Mouse (Mus musculus): ENCODE results near the gene Spop. TPM values are rescaled to one million over a fixed set of nuclear protein-coding genes. Genes with fewer than 3 reads are reported as not detected.
"Not testable (repeated sequence)": the region's sequence is repeated elsewhere in the genome, so short reads cannot be mapped to it uniquely, and the experiment has no call there.

Gene Spop
- polyA plus RNA-seq, 1 experiment = 38.5 TPM

DNA sequence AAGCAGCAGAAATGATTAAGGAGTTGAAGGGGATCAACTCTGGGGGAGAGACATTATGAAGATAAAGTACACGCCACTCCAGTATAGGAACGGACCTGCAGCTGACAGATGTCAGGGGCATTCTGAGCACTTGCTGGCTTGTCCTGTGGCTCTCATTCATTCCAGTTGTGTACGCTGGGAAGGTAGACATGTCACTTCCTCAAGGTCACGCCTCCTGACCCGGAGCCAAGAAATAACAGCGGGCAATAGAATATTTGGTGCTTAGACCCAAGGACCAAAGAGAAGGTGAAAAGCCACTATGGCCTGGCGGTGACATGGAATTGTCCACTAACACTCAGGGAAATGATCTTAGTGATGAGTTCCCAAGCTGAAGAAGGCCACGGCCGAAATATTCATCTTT, 82.0 kb downstream of the Spop start:
- no peaks in the 10 kb centered on the region; the same call in 1 of the 2 replicates for H3K9me3 ChIP-seq (replicated peaks; ENCODE audit: control insufficient read depth, insufficient read depth, low read length, poor library complexity, severe bottlenecking)
- no peak overlapping the region for H3K4me3 ChIP-seq (ENCODE audit: low read depth, low read length)
- H3K27ac ChIP-seq (ENCODE audit: insufficient read depth, low read length) = no peak overlapping the region
- no peak for TF ChIP-seq CTCF (IDR thresholded peaks at IDR 0.05; ENCODE audit: low read depth, low read length)
- no peak for TF ChIP-seq POLR2A (IDR thresholded peaks at IDR 0.05; ENCODE audit: insufficient read depth, low read length)
- no peak for TF ChIP-seq EP300 (IDR thresholded peaks at IDR 0.05; ENCODE audit: insufficient read depth, low read depth, low read length)
- no peak overlapping the region for H3K9ac ChIP-seq (ENCODE audit: low read depth, poor library complexity, severe bottlenecking)
- peaks cover 2% of the 10 kb centered on the region; the same call in 1 of the 2 replicates for H3K36me3 ChIP-seq (ENCODE audit: control insufficient read depth, insufficient read depth, low read length, poor library complexity, severe bottlenecking)
- no peaks in the 10 kb centered on the region for H3K4me1 ChIP-seq (ENCODE audit: control insufficient read depth, insufficient read depth, low read length)
- H3K27me3 ChIP-seq (ENCODE audit: control insufficient read depth, insufficient read depth, low read length, poor library complexity, severe bottlenecking) = no peaks in the 10 kb centered on the region

DNA sequence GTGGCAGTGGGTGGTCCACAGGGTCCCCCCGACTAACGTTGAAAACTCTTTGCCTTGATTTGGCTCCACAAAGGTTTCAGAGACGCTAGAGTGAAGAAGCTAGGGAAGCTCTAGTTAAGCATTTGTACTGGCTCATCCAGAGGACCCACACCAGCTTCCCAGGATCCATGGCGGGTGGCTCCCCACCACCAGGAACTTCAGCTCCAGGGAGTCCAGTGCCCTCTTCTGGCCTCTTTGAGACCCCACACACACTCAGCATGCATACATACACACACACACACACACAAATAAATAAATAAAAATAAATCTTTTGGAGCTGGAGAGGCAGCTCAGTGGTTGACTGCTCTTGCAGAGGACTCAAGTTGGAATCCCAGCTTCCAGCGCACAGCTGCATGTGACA, 84.0 kb downstream of the Spop start:
- TF ChIP-seq EP300 (IDR thresholded peaks at IDR 0.05; ENCODE audit: insufficient read depth, low read depth, low read length) (no peak), CTCF (IDR thresholded peaks at IDR 0.05; ENCODE audit: low read depth, low read length) (peak; percentile 21), POLR2A (IDR thresholded peaks at IDR 0.05; ENCODE audit: insufficient read depth, low read length) (no peak)
- no peak overlapping the region for H3K9ac ChIP-seq (ENCODE audit: low read depth, poor library complexity, severe bottlenecking)
- no peaks in the 10 kb centered on the region; the same call in 1 of the 2 replicates for H3K9me3 ChIP-seq (replicated peaks; ENCODE audit: control insufficient read depth, insufficient read depth, low read length, poor library complexity, severe bottlenecking)

GRCm38 (mm10) chr11:95500412-95500811, 86.5 kb downstream of the Spop start:
- H3K9ac ChIP-seq (ENCODE audit: low read depth, poor library complexity, severe bottlenecking) = no peak overlapping the region
- no peaks in the 10 kb centered on the region for H3K36me3 ChIP-seq (ENCODE audit: control insufficient read depth, insufficient read depth, low read length, poor library complexity, severe bottlenecking)
- no peak overlapping the region for H3K4me3 ChIP-seq (ENCODE audit: low read depth, low read length)
- no peaks in the 10 kb centered on the region for H3K27me3 ChIP-seq (ENCODE audit: control insufficient read depth, insufficient read depth, low read length, poor library complexity, severe bottlenecking)
- TF ChIP-seq CTCF (IDR thresholded peaks at IDR 0.05; ENCODE audit: low read depth, low read length) (no peak), POLR2A (IDR thresholded peaks at IDR 0.05; ENCODE audit: insufficient read depth, low read length) (no peak), EP300 (IDR thresholded peaks at IDR 0.05; ENCODE audit: insufficient read depth, low read depth, low read length) (no peak)
- H3K27ac ChIP-seq (ENCODE audit: insufficient read depth, low read length) = no peak overlapping the region
- no peaks in the 10 kb centered on the region for H3K4me1 ChIP-seq (ENCODE audit: control insufficient read depth, insufficient read depth, low read length)
- H3K9me3 ChIP-seq (replicated peaks; ENCODE audit: control insufficient read depth, insufficient read depth, low read length, poor library complexity, severe bottlenecking) = no peaks in the 10 kb centered on the region; the same call in 1 of the 2 replicates

More for the DNA sequence above, 84.0 kb downstream of the Spop start:
- Histone ChIP-seq H3K36me3 (ENCODE audit: control insufficient read depth, insufficient read depth, low read length, poor library complexity, severe bottlenecking) (no peaks in the 10 kb centered on the region), H3K4me3 (ENCODE audit: low read depth, low read length) (no peak overlapping the region), H3K4me1 (ENCODE audit: control insufficient read depth, insufficient read depth, low read length) (no peaks in the 10 kb centered on the region), H3K27ac (ENCODE audit: insufficient read depth, low read length) (no peak overlapping the region), H3K27me3 (ENCODE audit: control insufficient read depth, insufficient read depth, low read length, poor library complexity, severe bottlenecking) (no peaks in the 10 kb centered on the region)

DNA sequence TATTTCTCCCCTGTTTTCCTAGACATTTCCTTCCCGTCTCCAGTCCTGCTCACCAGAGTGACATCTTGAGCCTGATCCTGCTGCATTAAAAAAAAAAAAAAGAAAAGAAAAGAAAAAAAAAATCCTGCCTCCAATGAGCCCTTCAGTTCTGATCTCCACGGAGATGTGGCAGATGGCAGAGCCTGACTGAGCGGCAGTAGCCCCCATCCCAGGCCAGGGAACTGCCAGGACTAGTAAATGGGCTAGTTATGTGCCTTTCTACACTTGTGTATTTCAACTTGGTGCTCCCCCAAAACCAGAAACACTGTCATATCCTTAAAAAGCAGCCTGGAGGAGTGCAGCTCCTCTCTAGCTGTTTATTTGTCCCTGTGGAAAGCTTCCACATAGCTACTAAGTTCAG, 87.0 kb downstream of the Spop start:
- no peaks in the 10 kb centered on the region for H3K36me3 ChIP-seq (ENCODE audit: control insufficient read depth, insufficient read depth, low read length, poor library complexity, severe bottlenecking)
- no peaks in the 10 kb centered on the region; the same call in 1 of the 2 replicates for H3K9me3 ChIP-seq (replicated peaks; ENCODE audit: control insufficient read depth, insufficient read depth, low read length, poor library complexity, severe bottlenecking)
- H3K27ac ChIP-seq (ENCODE audit: insufficient read depth, low read length) = no peak overlapping the region
- no peak for TF ChIP-seq EP300 (IDR thresholded peaks at IDR 0.05; ENCODE audit: insufficient read depth, low read depth, low read length)
- no peak for TF ChIP-seq CTCF (IDR thresholded peaks at IDR 0.05; ENCODE audit: low read depth, low read length)
- no peak for TF ChIP-seq POLR2A (IDR thresholded peaks at IDR 0.05; ENCODE audit: insufficient read depth, low read length)
- H3K4me1 ChIP-seq (ENCODE audit: control insufficient read depth, insufficient read depth, low read length) = no peaks in the 10 kb centered on the region
- H3K27me3 ChIP-seq (ENCODE audit: control insufficient read depth, insufficient read depth, low read length, poor library complexity, severe bottlenecking) = no peaks in the 10 kb centered on the region
- H3K4me3 ChIP-seq (ENCODE audit: low read depth, low read length) = no peak overlapping the region
- H3K9ac ChIP-seq (ENCODE audit: low read depth, poor library complexity, severe bottlenecking) = no peak overlapping the region

DNA sequence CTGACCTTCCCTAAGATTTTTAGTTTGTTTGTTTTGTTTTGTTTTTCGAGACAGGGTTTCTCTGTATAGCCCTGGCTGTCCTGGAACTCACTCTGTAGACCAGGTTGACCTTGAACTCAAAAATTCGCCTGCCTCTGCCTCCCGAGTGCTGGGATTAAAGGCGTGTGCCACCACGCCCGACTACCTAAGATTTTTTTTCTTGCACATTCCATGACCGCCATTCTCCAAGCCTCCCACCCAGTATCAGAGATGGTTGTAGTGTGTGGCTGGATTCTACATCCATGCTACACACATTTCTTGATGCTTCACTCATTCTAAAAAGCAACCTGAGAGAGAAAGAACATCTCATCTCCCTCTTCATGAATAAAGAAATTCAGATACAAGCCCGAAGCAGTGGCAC, 87.9 kb downstream of the Spop start:
- not testable (repeated sequence) for H3K36me3 ChIP-seq (ENCODE audit: control insufficient read depth, insufficient read depth, low read length, poor library complexity, severe bottlenecking); H3K27me3 ChIP-seq (ENCODE audit: control insufficient read depth, insufficient read depth, low read length, poor library complexity, severe bottlenecking); H3K9me3 ChIP-seq (replicated peaks; ENCODE audit: control insufficient read depth, insufficient read depth, low read length, poor library complexity, severe bottlenecking); H3K27ac ChIP-seq (ENCODE audit: insufficient read depth, low read length); H3K4me1 ChIP-seq (ENCODE audit: control insufficient read depth, insufficient read depth, low read length); H3K9ac ChIP-seq (ENCODE audit: low read depth, poor library complexity, severe bottlenecking); H3K4me3 ChIP-seq (ENCODE audit: low read depth, low read length)

DNA sequence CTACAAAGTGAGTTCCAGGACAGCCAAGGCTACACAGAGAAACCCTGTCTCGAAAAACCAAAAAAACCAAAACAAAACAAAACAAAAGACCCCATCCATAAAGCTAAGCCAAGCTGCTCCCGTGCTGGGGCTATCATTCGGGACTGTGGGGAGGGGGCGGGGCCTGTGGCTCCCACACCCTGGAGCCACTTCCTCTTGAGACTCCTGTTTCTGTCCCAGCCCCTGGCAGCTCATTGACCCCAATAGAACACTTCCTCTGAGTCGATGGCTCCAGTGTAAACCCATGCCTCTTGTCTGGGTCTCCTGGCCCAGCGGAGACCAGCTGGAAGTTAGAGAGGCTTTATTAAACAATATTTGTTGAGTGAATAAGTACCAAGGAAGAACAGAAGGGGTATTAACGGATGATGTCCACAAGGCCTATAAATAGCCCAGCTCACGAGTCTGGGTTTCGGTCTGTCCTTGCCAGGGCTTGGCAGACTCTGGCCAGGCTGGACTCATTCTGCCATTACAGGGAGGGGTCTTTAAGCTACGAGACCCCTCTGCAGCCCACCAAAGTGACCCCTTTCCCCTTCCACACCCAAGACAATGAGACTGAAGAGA, 89.8 kb downstream of the Spop start:
- H3K9ac ChIP-seq (ENCODE audit: low read depth, poor library complexity, severe bottlenecking) = no peak overlapping the region
- no peak for TF ChIP-seq CTCF (IDR thresholded peaks at IDR 0.05; ENCODE audit: low read depth, low read length)
- no peak for TF ChIP-seq EP300 (IDR thresholded peaks at IDR 0.05; ENCODE audit: insufficient read depth, low read depth, low read length)
- no peak for TF ChIP-seq POLR2A (IDR thresholded peaks at IDR 0.05; ENCODE audit: insufficient read depth, low read length)
- peaks cover 2% of the 10 kb centered on the region for H3K4me1 ChIP-seq (ENCODE audit: control insufficient read depth, insufficient read depth, low read length)
- H3K9me3 ChIP-seq (replicated peaks; ENCODE audit: control insufficient read depth, insufficient read depth, low read length, poor library complexity, severe bottlenecking) = no peaks in the 10 kb centered on the region
- no peaks in the 10 kb centered on the region for H3K27me3 ChIP-seq (ENCODE audit: control insufficient read depth, insufficient read depth, low read length, poor library complexity, severe bottlenecking)
- H3K27ac ChIP-seq (ENCODE audit: insufficient read depth, low read length) = no peak overlapping the region
- no peak overlapping the region for H3K4me3 ChIP-seq (ENCODE audit: low read depth, low read length)
- H3K36me3 ChIP-seq (ENCODE audit: control insufficient read depth, insufficient read depth, low read length, poor library complexity, severe bottlenecking) = no peaks in the 10 kb centered on the region
